Mouse (Mus musculus) heart, postnatal 0 days (tissue): Measurements from ENCODE around the gene Qsox1.

Source experiments
- CTCF ChIP-seq: IDR thresholded peaks from 2 replicates; pipeline ENCODE4 v1.5.1; 2016; ENCODE audit warnings: antibody characterized with exemption, control low read depth, low read depth
- EP300 ChIP-seq: IDR thresholded peaks from 2 replicates; pipeline ENCODE4 v1.6.1; 2016; ENCODE audit warnings: antibody characterized with exemption, low read depth

DNA sequence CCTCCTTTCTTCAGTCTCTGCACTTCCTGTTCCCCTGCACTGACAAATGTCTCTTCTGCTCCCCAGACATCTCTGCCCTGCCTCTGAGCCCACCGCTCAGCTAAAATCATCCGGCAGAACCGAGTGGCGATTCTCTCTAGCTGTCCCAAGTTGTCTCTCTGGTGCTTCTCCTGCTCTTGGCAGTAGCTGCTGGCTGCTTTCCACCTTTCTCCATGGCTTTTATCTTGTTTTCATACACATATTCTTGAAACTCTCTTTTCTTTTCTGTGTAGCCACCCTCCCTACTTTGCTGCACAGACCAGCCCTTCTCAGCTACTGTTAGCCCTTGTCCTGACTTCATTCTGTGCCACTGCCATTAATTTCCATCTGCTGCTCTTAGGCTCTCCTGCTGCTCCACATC, 15.3 kb downstream of the Qsox1 start:
- TF ChIP-seq CTCF, result no peak
- no peak for TF ChIP-seq EP300
